Mouse (Mus musculus) urinary bladder, adult 2 months (tissue): ENCODE measurements around the gene Nedd4. TPM values are rescaled to one million over a fixed set of nuclear protein-coding genes. Genes with fewer than 3 reads are reported as not detected.

Experiments
- DNase-seq: peaks from one replicate; pipeline ENCODE4 v3.0.0; 2022; ENCODE audit warnings: low spot score
- polyA plus RNA-seq: library from polyadenylated mRNA; depleted of rRNA; stranded (reverse); fragments of >200 nt; gene quantifications from 2 replicates; pipeline ENCODE4 v1.2.3, GENCODE M21; 2012; rRNA removed

The Nedd4 gene
- polyA plus RNA-seq, 1 experiment, result 389 TPM

- DNase-seq, result no peak
Measured at GRCm38 (mm10) chr9:72791213-72791582, 129.1 kb downstream of the Nedd4 start.

GRCm38 (mm10) chr9:72791681-72792080, 129.5 kb downstream of the Nedd4 start:
- no peak for DNase-seq

- DNase-seq, result no peak
Measured at GRCm38 (mm10) chr9:72795243-72795642, 133.1 kb downstream of the Nedd4 start.

- DNase-seq, result no peak
Measured at GRCm38 (mm10) chr9:72797136-72797621, 135.0 kb downstream of the Nedd4 start.

Other genes starting within 250 kb of the Nedd4 start
- 1.2 and 1.8 TPM in 2 replicates for gene Mns1, start 224.3 kb upstream of the Nedd4 start, polyA plus RNA-seq
- gene Tex9, start 170.1 kb upstream of the Nedd4 start, polyA plus RNA-seq, result 11.7 and 12.1 TPM in 2 replicates
- gene Rfx7, start 130.1 kb upstream of the Nedd4 start, polyA plus RNA-seq, result 6.6 and 8.9 TPM in 2 replicates
- gene Prtg, start 144.5 kb downstream of the Nedd4 start, polyA plus RNA-seq, result 0.10 and 0.22 TPM in 2 replicates